Mouse (Mus musculus) forebrain, embryonic 11.5 days (tissue): ENCODE measurements around the gene Slc35b2. TPM values are rescaled to one million over a fixed set of nuclear protein-coding genes. Genes with fewer than 3 reads are reported as not detected.
A peak's percentile ranks its signal among the peaks of the same experiment; 100 is the strongest.

Source experiments
- ATAC-seq: fragments of 200-750 bp; cut with Nextera tagmentation; replicated peaks from 2 replicates; pipeline ENCODE4 v1.8.0; 2017; ENCODE audit warnings: moderate TSS enrichment; ENCODE audit not compliant: low FRiP score
- DNase-seq: peaks from one replicate; pipeline ENCODE4 v3.0.0-alpha.2; 2017; ENCODE audit warnings: low spot score
- H3K27ac ChIP-seq: fragments of 300-500 bp; sonication (generic); 2 replicates; pipeline ENCODE4 v1.5.1; 2014; ENCODE audit warnings: low read depth, low read length
- H3K27me3 ChIP-seq: fragments of 300-500 bp; sonication (generic); 2 replicates; pipeline ENCODE4 v1.6.1; 2014; ENCODE audit warnings: mild to moderate bottlenecking, low read length, mixed read lengths; ENCODE audit not compliant: control insufficient read depth, insufficient read depth
- H3K36me3 ChIP-seq: fragments of 300-500 bp; sonication (generic); 2 replicates; pipeline ENCODE4 v1.6.1; 2014; ENCODE audit warnings: mild to moderate bottlenecking, low read length, moderate library complexity, mixed read lengths; ENCODE audit not compliant: control insufficient read depth, insufficient read depth
- H3K4me1 ChIP-seq: fragments of 300-500 bp; sonication (generic); replicated peaks from 2 replicates; pipeline ENCODE4 v1.6.1; 2014; ENCODE audit warnings: low read length, mixed read lengths; ENCODE audit not compliant: control insufficient read depth, insufficient read depth
- H3K4me2 ChIP-seq: fragments of 300-500 bp; sonication (generic); 2 replicates; pipeline ENCODE4 v1.6.1; 2014; ENCODE audit warnings: low read depth, mild to moderate bottlenecking, low read length, moderate library complexity, mixed read lengths; ENCODE audit not compliant: severe bottlenecking
- H3K4me3 ChIP-seq: fragments of 300-500 bp; sonication (generic); 2 replicates; pipeline ENCODE4 v1.5.1; 2014; ENCODE audit warnings: low read depth, low read length
- H3K9ac ChIP-seq: fragments of 300-500 bp; sonication (generic); 2 replicates; pipeline ENCODE4 v1.6.1; 2014; ENCODE audit warnings: low read length
- H3K9me3 ChIP-seq: fragments of 300-500 bp; sonication (generic); 2 replicates; pipeline ENCODE4 v1.6.1; 2016; ENCODE audit warnings: low read length, mixed read lengths; ENCODE audit not compliant: control insufficient read depth
- WGBS: fragments of 180-500 bp; shearing (Covaris S2); extraction: QIAGEN DNeasy Blood & Tissue Kit; methylation state at CpG from one replicate; pipeline ENCODE4 v1.1.7; 2014; 5-methylcytosine and 5-hydroxymethylcytosine counted together
- polyA plus RNA-seq: library from polyadenylated mRNA; unstranded; fragments of >200 nt; fragmentation: Nextera tagmentation; extraction: Ambion mirVana; gene quantifications from 2 replicates; pipeline ENCODE4 v1.2.1, GENCODE M21; 2014

Slc35b2 gene
- polyA plus RNA-seq, 1 experiment from 2014 or later: 103 TPM

GRCm38 (mm10) chr17:45564531-45565084 lies 934 bp downstream of the Slc35b2 start:
- 11% methylated on average over 18 of the region's 18 CpGs for WGBS
- peak overlapping the region; percentile 93 for H3K4me2 ChIP-seq
- peak overlapping the region; percentile 86 for H3K4me3 ChIP-seq
- DNase-seq (peak; percentile 74), ATAC-seq (0 out of 2 replicates have a peak, but pooled peaks have one; percentile 1)
- H3K27ac ChIP-seq: peak overlapping the region; percentile 84
- peaks cover 10% of the 10 kb centered on the region; the same call in 1 of the 2 replicates for H3K4me1 ChIP-seq
- no peaks in the 10 kb centered on the region for H3K27me3 ChIP-seq
- peaks cover 28% of the 10 kb centered on the region for H3K36me3 ChIP-seq
- no peaks in the 10 kb centered on the region for H3K9me3 ChIP-seq
- peak overlapping the region; percentile 89 for H3K9ac ChIP-seq

- Histone ChIP-seq H3K4me3 (peak overlapping the region; percentile 86), H3K27me3 (no peaks in the 10 kb centered on the region), H3K27ac (no peak overlapping the region), H3K9me3 (no peaks in the 10 kb centered on the region), H3K36me3 (peaks cover 32% of the 10 kb centered on the region), H3K4me2 (peak overlapping the region; percentile 93), H3K9ac (peak overlapping the region; percentile 89), H3K4me1 (peaks cover 10% of the 10 kb centered on the region; the same call in 1 of the 2 replicates)
- WGBS: 93% methylated on average over 11 of the region's 11 CpGs
- ATAC-seq: no peak
- DNase-seq: no peak
These were observed 1.4 kb downstream of the Slc35b2 start for GRCm38 (mm10) chr17:45565103-45565502.

- H3K4me1 ChIP-seq: peaks cover 10% of the 10 kb centered on the region; the same call in 1 of the 2 replicates
- ATAC-seq (no peak), DNase-seq (no peak)
- H3K4me3 ChIP-seq: no peak overlapping the region
- H3K9ac ChIP-seq: no peak overlapping the region
- no peak overlapping the region for H3K4me2 ChIP-seq
- 96% methylated on average over 1 of the region's 1 CpGs for WGBS
- H3K27ac ChIP-seq: no peak overlapping the region
- H3K36me3 ChIP-seq: peaks cover 39% of the 10 kb centered on the region
- no peaks in the 10 kb centered on the region for H3K9me3 ChIP-seq
- H3K27me3 ChIP-seq: no peaks in the 10 kb centered on the region
These were observed 2.3 kb downstream of the Slc35b2 start for GRCm38 (mm10) chr17:45566031-45566359.

- WGBS: 74% methylated on average over 18 of the region's 18 CpGs
- Histone ChIP-seq H3K36me3 (peaks cover 44% of the 10 kb centered on the region), H3K4me2 (no peak overlapping the region), H3K27ac (no peak overlapping the region), H3K9ac (no peak overlapping the region), H3K4me3 (no peak overlapping the region), H3K9me3 (no peaks in the 10 kb centered on the region), H3K27me3 (no peaks in the 10 kb centered on the region), H3K4me1 (peaks cover 10% of the 10 kb centered on the region; the same call in 1 of the 2 replicates)
- DNase-seq: no peak
- ATAC-seq: no peak
These were observed 2.9 kb downstream of the Slc35b2 start for GRCm38 (mm10) chr17:45566360-45567161.

GRCm38 (mm10) chr17:45567162-45567601 lies 3.5 kb downstream of the Slc35b2 start:
- Histone ChIP-seq H3K4me3 (no peak overlapping the region), H3K9me3 (no peaks in the 10 kb centered on the region), H3K27me3 (no peaks in the 10 kb centered on the region), H3K4me2 (no peak overlapping the region), H3K36me3 (peaks cover 44% of the 10 kb centered on the region), H3K9ac (no peak overlapping the region), H3K4me1 (peaks cover 10% of the 10 kb centered on the region; the same call in 1 of the 2 replicates), H3K27ac (no peak overlapping the region)
- no peak for ATAC-seq
- 41% methylated on average over 4 of the region's 4 CpGs for WGBS
- no peak for DNase-seq

- Histone ChIP-seq H3K4me3 (no peak overlapping the region), H3K27me3 (no peaks in the 10 kb centered on the region), H3K9ac (no peak overlapping the region), H3K9me3 (no peaks in the 10 kb centered on the region), H3K4me2 (no peak overlapping the region), H3K4me1 (peaks cover 10% of the 10 kb centered on the region; the same call in 1 of the 2 replicates), H3K27ac (no peak overlapping the region), H3K36me3 (peaks cover 44% of the 10 kb centered on the region)
- ATAC-seq (no peak), DNase-seq (no peak)
- 88% methylated on average over 12 of the region's 12 CpGs for WGBS
These were observed 5.3 kb downstream of the Slc35b2 start for GRCm38 (mm10) chr17:45568990-45569389.

GRCm38 (mm10) chr17:45569999-45570398 lies 6.3 kb downstream of the Slc35b2 start:
- Histone ChIP-seq H3K4me2 (no peak overlapping the region), H3K4me3 (no peak overlapping the region), H3K9ac (no peak overlapping the region), H3K4me1 (peaks cover 5% of the 10 kb centered on the region; the same call in 1 of the 2 replicates), H3K9me3 (no peaks in the 10 kb centered on the region), H3K36me3 (peaks cover 44% of the 10 kb centered on the region), H3K27ac (no peak overlapping the region), H3K27me3 (no peaks in the 10 kb centered on the region)
- WGBS: 91% methylated on average over 4 of the region's 4 CpGs
- DNase-seq (no peak), ATAC-seq (no peak)

GRCm38 (mm10) chr17:45572103-45573086 lies 8.7 kb downstream of the Slc35b2 start:
- ATAC-seq (peak; percentile 67), DNase-seq (peak; percentile 92)
- H3K4me2 ChIP-seq: peak overlapping the region; percentile 67
- peak overlapping the region; percentile 95 for H3K27ac ChIP-seq
- no peaks in the 10 kb centered on the region for H3K9me3 ChIP-seq
- H3K4me3 ChIP-seq: peak overlapping the region; percentile 100
- H3K36me3 ChIP-seq: peaks cover 37% of the 10 kb centered on the region
- WGBS: under 1% methylated on average over 57 of the region's 57 CpGs
- H3K4me1 ChIP-seq: peaks cover 4% of the 10 kb centered on the region; the same call in 1 of the 2 replicates
- peak overlapping the region; percentile 99 for H3K9ac ChIP-seq
- no peaks in the 10 kb centered on the region for H3K27me3 ChIP-seq
